Mouse (Mus musculus) liver, adult (tissue): Measurements from ENCODE around the gene Nek6.
A peak's percentile ranks its signal among the peaks of the same experiment; 100 is the strongest.

Experiments used
- GATA4 ChIP-seq: IDR thresholded peaks from 2 replicates; pipeline ENCODE4 v1.6.1; 2014; ENCODE audit warnings: mild to moderate bottlenecking, low read length; ENCODE audit not compliant: insufficient replicate concordance

Nek6 gene

DNA sequence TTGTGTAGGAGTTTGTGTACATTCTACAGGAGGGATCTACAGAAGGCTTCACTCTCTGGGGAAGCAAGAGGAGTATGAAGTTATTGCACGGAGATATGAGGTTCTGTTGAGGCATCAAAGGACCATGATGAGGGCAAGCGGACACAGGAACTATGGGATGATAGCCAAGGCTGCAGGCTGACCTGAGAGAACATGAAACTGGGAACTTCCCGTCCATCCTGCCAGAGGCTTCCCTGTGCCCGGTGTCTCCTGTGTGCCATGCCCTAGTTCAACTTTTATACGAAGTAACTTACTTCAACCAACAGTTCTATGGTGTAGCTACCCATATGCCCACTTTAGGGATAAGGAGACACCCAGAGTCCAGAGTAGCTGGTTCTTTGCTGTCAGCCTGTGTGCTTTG is 7.3 kb downstream of the Nek6 start:
- no peak for TF ChIP-seq GATA4

DNA sequence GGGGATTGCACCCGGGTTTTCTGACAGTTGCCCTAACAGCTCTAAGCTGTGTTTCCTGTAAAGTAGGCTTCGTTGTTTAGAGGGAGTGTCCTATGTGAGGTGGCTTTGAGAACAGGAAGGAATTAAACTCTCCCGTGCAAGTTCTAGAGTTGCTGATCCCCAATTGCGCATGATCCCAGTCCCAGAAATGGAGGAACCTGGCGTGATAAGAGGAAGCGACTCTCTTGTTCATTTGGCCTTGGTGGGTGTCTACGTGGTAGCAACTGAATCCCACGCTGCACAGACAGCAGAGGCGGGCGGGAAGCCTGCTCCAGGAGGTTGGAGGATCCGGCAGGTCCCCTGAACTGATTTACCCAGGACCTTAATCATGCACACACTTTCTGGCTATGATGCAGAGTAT is 8.5 kb downstream of the Nek6 start:
- no peak for TF ChIP-seq GATA4

- no peak for TF ChIP-seq GATA4
These were observed 10.2 kb downstream of the Nek6 start for GRCm38 (mm10) chr2:38521618-38522017.

DNA sequence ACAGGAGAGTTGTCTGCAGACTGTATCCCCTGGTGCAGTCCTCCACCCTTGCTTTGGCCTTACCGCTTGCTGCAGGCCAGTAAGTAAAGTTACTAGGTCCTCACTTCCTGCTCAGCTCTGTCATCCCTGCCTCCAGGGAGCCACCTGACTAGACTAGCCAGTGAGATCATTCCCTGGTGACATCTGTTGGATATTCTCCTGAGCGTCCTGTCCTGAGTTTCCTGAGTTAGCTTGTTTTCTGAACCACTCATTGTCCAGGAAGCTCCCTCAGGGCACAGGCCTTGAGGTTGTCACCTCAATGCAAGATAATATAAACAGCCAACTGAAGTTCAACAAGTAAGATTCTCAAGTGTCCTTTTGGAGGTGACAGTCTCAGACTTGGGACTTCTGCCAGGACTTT is 10.9 kb downstream of the Nek6 start:
- no peak for TF ChIP-seq GATA4

DNA sequence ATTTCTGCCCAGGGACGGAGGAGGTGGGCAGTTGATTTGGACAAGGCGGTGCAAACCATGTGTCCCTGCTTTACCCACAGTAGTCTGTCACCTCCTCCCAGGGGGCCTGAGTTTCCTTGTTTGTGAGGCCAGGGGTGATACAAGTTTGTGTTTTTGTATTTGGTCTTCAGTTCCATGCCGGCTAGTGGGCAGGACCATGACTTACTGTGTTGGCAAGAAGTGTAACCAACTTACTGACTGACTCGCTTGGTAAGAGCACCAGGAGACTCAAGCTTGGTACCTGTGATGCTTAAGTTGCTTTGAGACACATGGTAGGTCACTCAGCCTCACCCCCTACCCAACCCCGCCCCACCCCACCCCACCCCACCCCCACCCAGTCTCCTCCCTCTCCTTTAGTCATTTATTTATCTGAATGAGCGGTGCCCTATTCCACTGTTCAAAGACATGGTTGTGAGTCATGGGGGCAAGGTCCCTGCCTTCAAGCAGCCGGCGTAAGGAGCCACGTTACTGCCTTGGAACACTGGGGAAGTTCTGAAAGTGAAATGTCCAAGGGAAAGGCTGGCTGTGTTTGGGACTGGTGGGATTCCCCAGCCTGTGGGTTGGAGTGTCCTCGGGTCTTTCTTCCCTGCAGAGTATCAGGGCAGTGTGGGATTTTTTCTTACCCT is 12.5 kb downstream of the Nek6 start:
- TF ChIP-seq GATA4, result no peak

GRCm38 (mm10) chr2:38525034-38525433 is 13.6 kb downstream of the Nek6 start:
- no peak for TF ChIP-seq GATA4

- TF ChIP-seq GATA4, result peak; percentile 29; the same call in 1 of the 2 replicates
These were observed 18.2 kb downstream of the Nek6 start for GRCm38 (mm10) chr2:38529582-38530152.

GRCm38 (mm10) chr2:38530955-38531381 is 19.5 kb downstream of the Nek6 start:
- TF ChIP-seq GATA4, result peak; percentile 21; the same call in 1 of the 2 replicates

GRCm38 (mm10) chr2:38533322-38533721 is 21.9 kb downstream of the Nek6 start:
- peak; percentile 99 for TF ChIP-seq GATA4

DNA sequence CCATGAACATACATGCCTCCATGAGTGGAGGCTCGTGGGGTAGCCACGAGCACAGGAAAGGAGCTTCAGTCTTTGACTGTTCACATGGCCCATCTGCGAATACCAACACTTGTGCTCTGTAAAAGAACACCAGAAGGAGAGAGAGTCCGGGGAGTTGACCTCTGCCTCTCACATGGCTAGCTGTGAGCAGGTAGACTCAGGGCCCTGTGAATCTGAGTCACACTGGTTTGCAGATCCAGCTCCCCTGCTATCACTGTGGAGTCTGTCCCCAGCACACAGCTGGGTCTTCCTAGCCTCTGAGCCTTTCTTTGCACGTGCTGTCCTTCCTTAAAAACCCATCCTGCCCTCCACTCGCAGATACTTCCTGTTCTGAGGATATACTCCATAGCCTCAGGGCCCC is 22.3 kb downstream of the Nek6 start:
- TF ChIP-seq GATA4, result no peak

DNA sequence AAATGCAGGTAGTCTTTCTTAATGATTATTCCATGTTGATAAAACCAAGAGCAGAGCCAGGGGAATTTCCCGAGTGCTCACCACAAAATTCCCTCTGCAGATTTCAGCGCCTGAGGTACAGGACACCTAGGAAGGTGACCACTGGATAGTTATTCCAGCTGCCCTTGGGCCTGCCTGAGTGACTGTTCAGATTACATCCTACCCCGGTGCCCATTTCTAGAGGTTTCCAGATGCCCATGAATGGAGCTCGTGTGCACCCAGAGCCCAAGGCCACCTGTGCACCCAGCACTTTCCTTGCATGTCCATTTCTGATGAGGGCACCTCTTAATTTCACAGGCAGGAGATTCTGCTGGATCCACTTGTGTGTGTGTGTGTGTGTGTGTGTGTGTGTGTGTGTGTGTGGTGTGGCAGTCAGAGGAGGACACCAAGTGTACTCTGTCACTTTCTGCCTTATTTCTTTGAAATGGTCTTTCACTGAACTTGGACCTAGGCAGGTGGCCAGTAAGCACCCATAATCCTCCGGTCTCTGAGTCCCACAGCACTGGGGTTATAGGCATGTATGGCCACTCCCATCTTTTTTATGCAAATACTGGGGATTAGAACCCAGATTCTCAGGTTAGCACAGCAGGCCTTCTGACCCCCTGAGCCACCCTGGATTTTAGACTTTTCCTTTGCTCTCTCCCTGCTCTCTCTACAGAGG is 22.9 kb downstream of the Nek6 start:
- TF ChIP-seq GATA4, result no peak

DNA sequence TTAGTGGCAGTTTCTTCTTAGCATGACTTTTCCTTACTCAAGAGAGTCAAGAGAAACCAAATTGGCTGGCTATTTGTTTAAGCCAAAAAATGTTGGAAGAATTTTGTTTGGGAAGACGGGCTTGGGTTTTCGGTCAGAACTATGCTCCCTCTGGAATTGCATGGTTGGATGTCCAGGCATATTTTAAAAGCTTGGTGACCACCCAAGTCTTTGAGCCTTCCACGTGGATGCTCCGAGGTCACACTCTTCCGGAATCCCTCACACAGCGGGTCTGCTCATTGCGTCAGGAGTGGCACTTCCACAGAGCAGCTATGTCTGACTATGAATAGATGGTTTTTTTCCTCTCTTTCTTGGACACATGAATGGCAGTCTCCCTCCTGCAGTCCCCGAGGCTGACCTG is 23.6 kb downstream of the Nek6 start:
- TF ChIP-seq GATA4, result no peak

DNA sequence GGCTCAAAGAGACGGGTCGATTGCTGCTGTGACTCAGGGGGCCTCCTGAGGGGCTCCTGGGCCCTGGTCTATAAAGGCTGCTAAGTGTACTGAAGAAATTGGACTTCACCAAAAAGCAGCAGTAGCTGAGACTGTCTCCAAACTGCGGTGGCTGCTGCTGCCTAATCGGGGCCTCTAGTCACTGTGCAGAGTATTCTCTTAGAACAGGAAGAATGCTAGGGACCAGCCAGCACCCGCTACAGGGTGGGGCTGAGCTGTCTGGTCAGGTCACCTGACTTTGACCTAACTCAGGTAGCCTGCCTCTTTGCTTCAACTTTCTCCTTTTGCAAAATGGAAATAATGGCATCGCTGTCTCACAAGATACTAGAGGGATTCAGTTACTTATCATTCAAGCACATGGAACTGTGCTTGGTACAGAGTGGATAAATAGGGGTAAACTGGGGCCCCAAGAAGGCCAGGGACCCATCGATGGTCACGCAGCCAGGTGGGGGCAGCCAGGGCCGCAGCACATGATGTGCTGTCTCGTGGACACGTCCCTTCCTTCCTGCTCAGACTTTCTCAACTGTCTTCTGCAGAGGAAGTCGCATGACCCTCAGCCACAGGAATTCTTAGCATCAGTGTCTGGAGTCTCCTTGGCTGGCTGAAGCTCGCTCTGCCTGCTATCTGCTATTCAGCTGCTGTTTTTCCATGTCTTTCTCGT is 24.2 kb downstream of the Nek6 start:
- TF ChIP-seq GATA4, result peak; percentile 56; the same call in 1 of the 2 replicates

- TF ChIP-seq GATA4, result no peak
These were observed 24.9 kb downstream of the Nek6 start for GRCm38 (mm10) chr2:38536331-38536731.

DNA sequence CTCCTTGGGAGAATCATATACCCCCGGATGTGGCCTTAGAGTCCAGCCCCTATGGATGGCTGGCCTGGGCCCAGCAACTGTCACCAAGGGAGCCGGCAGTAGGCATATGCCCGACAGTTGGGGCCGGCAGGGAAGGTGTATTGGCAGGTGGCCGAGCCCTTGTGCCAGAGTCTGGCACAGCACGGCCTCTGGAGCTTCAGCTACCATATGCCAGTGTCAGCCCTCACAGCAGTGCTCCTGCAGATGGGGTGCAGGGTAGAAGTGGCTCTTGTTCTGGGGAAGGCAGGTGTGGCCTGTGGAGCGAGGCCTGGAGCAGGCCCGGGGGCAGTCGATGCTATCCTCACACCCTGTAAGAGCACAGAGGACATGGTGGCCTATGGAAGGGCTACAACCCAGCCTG is 28.2 kb downstream of the Nek6 start:
- no peak for TF ChIP-seq GATA4

DNA sequence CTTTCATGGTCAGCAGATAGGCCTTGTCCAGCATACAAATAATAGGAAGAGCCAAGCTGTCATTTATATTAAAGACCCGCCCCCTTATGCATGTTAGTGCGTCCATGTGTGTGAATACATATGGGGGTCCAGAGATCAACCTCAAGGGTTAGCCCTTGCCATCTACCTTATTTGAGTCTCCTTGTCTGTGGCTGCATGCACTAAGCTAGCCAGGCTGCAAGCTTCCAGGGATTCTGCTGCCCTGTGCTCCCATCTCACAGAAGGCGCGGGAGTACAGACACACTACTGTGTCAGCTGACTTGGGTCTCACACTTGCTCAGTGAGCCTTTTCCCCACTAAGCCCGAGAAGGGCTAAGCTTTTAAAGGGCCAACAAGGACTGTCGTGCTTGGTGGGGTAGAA is 29.2 kb downstream of the Nek6 start:
- TF ChIP-seq GATA4, result no peak
